Mouse (Mus musculus): ENCODE data around the gene Kbtbd8.

- no peak for TF ChIP-seq POLR2A (IDR thresholded peaks at IDR 0.05; ENCODE audit: insufficient read depth, low read depth, low read length)
- no peak for TF ChIP-seq EP300 (IDR thresholded peaks at IDR 0.05; ENCODE audit: insufficient read depth, low read depth, low read length)
Measured at GRCm38 (mm10) chr6:95088075-95088474, 29.0 kb upstream of the Kbtbd8 start.
